Mouse (Mus musculus): ENCODE results near the gene Hacd1. TPM values are rescaled to one million over a fixed set of nuclear protein-coding genes. Genes with fewer than 3 reads are reported as not detected.
"Not testable (repeated sequence)": the region's sequence is repeated elsewhere in the genome, so short reads cannot be mapped to it uniquely, and the experiment has no call there.

The Hacd1 gene
- 34.3 and 39.8 TPM in 2 replicates for polyA plus RNA-seq (2014; fragmentation: Nextera tagmentation; extraction: Ambion mirVana)

DNA sequence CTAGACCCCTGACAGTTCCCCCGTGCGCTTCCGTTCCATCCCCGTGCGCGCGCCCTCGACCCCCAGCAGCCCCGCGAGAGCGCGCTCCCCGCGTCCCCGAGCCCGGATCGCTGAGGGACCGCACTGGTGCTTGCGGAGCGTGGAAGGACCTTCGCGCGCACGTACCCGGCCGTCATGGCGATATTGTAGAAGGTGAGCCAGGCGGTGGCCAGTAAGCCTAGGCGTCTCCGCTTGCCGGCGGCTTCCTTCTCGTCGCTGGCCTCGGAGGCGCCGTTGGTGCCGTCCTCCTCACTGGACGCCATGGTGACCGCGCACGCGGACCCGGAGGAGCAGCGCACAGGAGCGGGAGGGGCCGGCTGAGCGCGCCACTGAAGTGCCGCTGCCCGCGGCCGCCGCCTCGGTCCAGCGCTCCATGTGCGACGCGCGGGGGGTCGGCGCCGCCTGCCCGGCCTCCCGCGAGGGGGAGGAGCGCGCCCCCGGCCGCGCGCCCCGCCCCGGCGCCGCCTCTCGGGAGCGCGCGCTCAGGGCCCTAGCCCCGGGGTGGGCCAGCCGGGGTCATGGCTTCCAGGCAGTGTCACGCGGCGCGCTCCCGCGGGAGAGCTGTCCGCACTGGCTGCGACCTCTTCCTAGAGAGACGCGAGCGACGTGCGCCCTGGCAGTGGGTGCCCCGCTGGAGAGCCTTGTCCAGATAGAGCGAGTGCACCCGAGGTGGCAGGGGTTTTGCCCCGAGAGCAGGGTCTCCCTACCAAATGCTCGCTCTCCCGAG lies at the start of gene Hacd1:
Gene Hacd1 (minus strand): TSS at position 570 of the 766 bp plus-strand sequence.
- Histone ChIP-seq H3K4me2 (ENCODE audit: low read depth, low read length, severe bottlenecking) (peak within 1 kb of the TSS; percentile 80), H3K27me3 (ENCODE audit: control insufficient read depth, insufficient read depth, low read length) (no peaks in the 10 kb centered on the region), H3K27ac (ENCODE audit: low read depth, low read length) (peak within 1 kb of the TSS; percentile 54), H3K4me1 (replicated peaks; ENCODE audit: control insufficient read depth, insufficient read depth, low read length) (0 out of 2 replicates have a peak, but pooled peaks cover 2% of the 10 kb centered on the region), H3K9me3 (ENCODE audit: control insufficient read depth, low read length) (no peaks in the 10 kb centered on the region), H3K9ac (ENCODE audit: low read length) (peak within 1 kb of the TSS; percentile 67), H3K36me3 (ENCODE audit: control insufficient read depth, insufficient read depth, low read length) (no peaks in the 10 kb centered on the region), H3K4me3 (ENCODE audit: low read depth, low read length) (peak within 1 kb of the TSS; percentile 64)
- ATAC-seq (replicated peaks; ENCODE audit: low FRiP score) (peak; percentile 89), DNase-seq (ENCODE audit: low spot score) (peak; percentile 84)
- WGBS = under 1% methylated on average over 55 of the region's 101 CpGs

DNA sequence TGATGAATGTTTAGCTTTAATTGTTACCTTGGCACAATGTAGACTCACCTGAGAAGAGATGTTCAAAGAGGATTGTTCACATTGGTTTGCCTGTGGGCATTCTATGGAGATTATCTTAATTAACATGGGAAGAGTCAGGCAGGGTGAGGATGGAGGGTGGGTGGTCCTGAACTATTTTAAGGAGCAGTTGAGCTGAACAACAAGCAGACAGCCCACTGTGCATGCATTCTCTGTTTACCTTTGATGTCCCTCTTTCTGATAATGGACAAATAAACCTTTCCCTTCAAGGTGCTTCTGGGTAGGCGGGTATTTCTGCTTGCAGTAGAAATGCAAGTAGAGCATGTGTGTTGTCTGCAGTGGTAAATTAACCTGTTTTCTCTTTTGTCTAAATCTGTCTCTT lies 48.0 kb upstream of the Hacd1 start:
- ATAC-seq (replicated peaks; ENCODE audit: low FRiP score) (no peak; the same call in 1 of the 2 replicates), DNase-seq (ENCODE audit: low spot score) (no peak)
- no peak overlapping the region for H3K4me2 ChIP-seq (ENCODE audit: low read depth, low read length, severe bottlenecking)
- no peak overlapping the region for H3K9ac ChIP-seq (ENCODE audit: low read length)
- no peaks in the 10 kb centered on the region for H3K36me3 ChIP-seq (ENCODE audit: control insufficient read depth, insufficient read depth, low read length)
- H3K27ac ChIP-seq (ENCODE audit: low read depth, low read length) = no peak overlapping the region
- H3K9me3 ChIP-seq (ENCODE audit: control insufficient read depth, low read length) = no peaks in the 10 kb centered on the region
- no peaks in the 10 kb centered on the region for H3K27me3 ChIP-seq (ENCODE audit: control insufficient read depth, insufficient read depth, low read length)
- no peaks in the 10 kb centered on the region for H3K4me1 ChIP-seq (replicated peaks; ENCODE audit: control insufficient read depth, insufficient read depth, low read length)
- H3K4me3 ChIP-seq (ENCODE audit: low read depth, low read length) = no peak overlapping the region
- 85% methylated on average over 1 of the region's 1 CpGs for WGBS

DNA sequence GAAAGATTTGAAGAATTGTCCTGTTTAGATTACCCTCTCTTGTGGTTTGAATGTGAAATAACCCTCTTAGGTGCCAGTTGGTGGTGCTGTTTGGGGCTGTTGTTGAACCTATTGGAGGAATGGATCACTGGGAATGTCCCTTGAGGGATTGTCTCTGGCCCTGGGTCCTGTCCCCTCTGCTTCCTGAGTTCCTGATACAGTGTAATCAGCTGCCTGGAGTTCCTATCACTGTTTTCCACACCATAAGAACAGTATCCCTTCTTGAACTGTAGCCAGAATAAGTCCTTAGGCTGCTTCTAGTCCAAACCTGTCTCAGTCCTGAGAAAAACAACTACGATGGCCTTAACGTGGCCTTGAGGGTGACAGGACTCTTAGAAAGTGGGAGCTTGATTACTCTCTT lies 46.7 kb upstream of the Hacd1 start:
- no peak for DNase-seq (ENCODE audit: low spot score)
- Histone ChIP-seq H3K9ac (ENCODE audit: low read length) (no peak overlapping the region), H3K27ac (ENCODE audit: low read depth, low read length) (no peak overlapping the region), H3K9me3 (ENCODE audit: control insufficient read depth, low read length) (no peaks in the 10 kb centered on the region), H3K4me2 (ENCODE audit: low read depth, low read length, severe bottlenecking) (no peak overlapping the region), H3K36me3 (ENCODE audit: control insufficient read depth, insufficient read depth, low read length) (no peaks in the 10 kb centered on the region), H3K4me1 (replicated peaks; ENCODE audit: control insufficient read depth, insufficient read depth, low read length) (no peaks in the 10 kb centered on the region), H3K4me3 (ENCODE audit: low read depth, low read length) (no peak overlapping the region), H3K27me3 (ENCODE audit: control insufficient read depth, insufficient read depth, low read length) (no peaks in the 10 kb centered on the region)
- ATAC-seq (replicated peaks; ENCODE audit: low FRiP score) = no peak
- WGBS = 95% methylated on average over 2 of the region's 2 CpGs

DNA sequence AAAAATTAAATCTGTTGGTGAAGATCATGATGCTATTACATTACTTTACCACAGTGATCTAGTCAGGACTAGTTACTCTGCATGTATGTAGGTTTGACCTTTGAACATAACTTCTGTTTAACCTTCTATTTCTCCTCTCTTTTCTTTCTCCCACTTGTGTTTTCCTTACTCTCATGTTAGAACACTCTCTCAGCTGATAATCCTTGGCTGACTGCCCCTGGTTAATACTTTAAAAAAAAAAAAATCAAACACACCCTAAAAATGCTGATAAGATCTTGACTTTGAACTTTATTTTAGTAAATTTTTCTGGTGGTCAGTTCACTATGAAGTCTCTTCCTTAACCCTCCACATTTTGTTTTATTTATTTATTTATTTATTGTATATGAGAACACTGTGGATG lies 44.6 kb upstream of the Hacd1 start:
- Histone ChIP-seq H3K4me2 (ENCODE audit: low read depth, low read length, severe bottlenecking) (no peak overlapping the region), H3K27ac (ENCODE audit: low read depth, low read length) (no peak overlapping the region), H3K36me3 (ENCODE audit: control insufficient read depth, insufficient read depth, low read length) (no peaks in the 10 kb centered on the region), H3K4me1 (replicated peaks; ENCODE audit: control insufficient read depth, insufficient read depth, low read length) (no peaks in the 10 kb centered on the region), H3K4me3 (ENCODE audit: low read depth, low read length) (no peak overlapping the region), H3K9ac (ENCODE audit: low read length) (no peak overlapping the region), H3K9me3 (ENCODE audit: control insufficient read depth, low read length) (no peaks in the 10 kb centered on the region), H3K27me3 (ENCODE audit: control insufficient read depth, insufficient read depth, low read length) (no peaks in the 10 kb centered on the region)
- no peak for ATAC-seq (replicated peaks; ENCODE audit: low FRiP score)
- DNase-seq (ENCODE audit: low spot score) = no peak

DNA sequence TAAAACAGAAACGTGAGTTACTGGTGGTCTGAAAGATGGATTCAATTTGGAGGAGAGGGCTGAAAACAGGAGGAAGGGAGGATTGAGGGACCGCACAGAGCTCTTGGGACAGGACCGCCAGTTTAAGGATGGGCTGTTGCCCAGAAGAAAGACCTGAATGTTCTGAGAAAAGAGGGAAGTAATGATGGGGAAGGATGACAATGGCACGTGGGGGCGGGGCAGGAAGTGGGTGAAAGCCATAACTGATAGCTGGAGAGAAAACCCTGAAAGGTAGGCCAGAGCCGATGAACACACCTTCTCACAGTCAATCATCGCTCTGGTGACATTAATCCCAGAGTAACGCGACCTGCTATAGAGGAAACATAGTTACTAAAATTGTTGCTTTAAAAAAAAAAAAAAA lies 22.6 kb upstream of the Hacd1 start:
- not testable (repeated sequence) for ATAC-seq (replicated peaks; ENCODE audit: low FRiP score); DNase-seq (ENCODE audit: low spot score); H3K4me1 ChIP-seq (replicated peaks; ENCODE audit: control insufficient read depth, insufficient read depth, low read length); H3K27me3 ChIP-seq (ENCODE audit: control insufficient read depth, insufficient read depth, low read length); H3K9ac ChIP-seq (ENCODE audit: low read length); H3K27ac ChIP-seq (ENCODE audit: low read depth, low read length); H3K36me3 ChIP-seq (ENCODE audit: control insufficient read depth, insufficient read depth, low read length); H3K4me2 ChIP-seq (ENCODE audit: low read depth, low read length, severe bottlenecking); H3K4me3 ChIP-seq (ENCODE audit: low read depth, low read length); H3K9me3 ChIP-seq (ENCODE audit: control insufficient read depth, low read length)
- 93% methylated on average over 7 of the region's 9 CpGs for WGBS

DNA sequence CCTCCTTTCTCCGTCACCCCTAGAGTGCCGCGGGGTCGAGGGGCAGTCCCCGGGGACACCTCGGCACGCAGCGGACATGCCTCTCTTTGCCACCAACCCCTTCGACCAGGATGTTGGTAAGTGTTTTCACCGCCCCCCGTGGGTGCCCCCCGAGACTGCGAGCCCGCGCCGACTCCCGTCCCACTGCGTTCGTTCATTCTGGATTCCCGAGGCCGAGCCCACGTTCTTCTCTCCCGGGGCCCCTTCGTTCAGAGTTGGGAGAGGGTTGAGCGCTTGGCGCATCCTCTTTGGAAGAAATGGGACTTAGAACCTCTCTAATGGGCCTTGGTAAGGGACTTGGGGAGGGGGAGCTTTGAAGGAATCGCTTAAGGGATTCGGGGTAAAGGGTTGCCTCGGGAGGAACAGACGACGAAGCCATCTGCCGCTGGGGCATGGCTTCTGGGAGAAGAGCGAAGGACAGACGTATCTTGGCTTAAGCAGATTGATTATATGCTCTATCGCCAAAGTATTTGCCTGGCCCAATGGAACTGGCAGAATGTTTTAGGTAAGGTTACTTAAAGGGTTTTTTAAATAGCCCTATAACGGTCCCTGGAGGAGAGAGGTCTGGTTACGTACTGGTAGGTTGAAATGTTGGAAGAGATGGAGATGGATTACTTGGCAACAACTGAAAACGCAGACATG lies 18.4 kb upstream of the Hacd1 start:
- ATAC-seq (replicated peaks; ENCODE audit: low FRiP score) (no peak; the same call in 1 of the 2 replicates), DNase-seq (ENCODE audit: low spot score) (no peak)
- Histone ChIP-seq H3K27me3 (ENCODE audit: control insufficient read depth, insufficient read depth, low read length) (no peaks in the 10 kb centered on the region), H3K27ac (ENCODE audit: low read depth, low read length) (peak overlapping the region; percentile 82), H3K4me3 (ENCODE audit: low read depth, low read length) (peak overlapping the region; percentile 84), H3K36me3 (ENCODE audit: control insufficient read depth, insufficient read depth, low read length) (no peaks in the 10 kb centered on the region), H3K9ac (ENCODE audit: low read length) (peak overlapping the region; percentile 80), H3K4me1 (replicated peaks; ENCODE audit: control insufficient read depth, insufficient read depth, low read length) (no peaks in the 10 kb centered on the region), H3K9me3 (ENCODE audit: control insufficient read depth, low read length) (no peaks in the 10 kb centered on the region), H3K4me2 (ENCODE audit: low read depth, low read length, severe bottlenecking) (peak overlapping the region; percentile 78)
- under 1% methylated on average over 38 of the region's 38 CpGs for WGBS

DNA sequence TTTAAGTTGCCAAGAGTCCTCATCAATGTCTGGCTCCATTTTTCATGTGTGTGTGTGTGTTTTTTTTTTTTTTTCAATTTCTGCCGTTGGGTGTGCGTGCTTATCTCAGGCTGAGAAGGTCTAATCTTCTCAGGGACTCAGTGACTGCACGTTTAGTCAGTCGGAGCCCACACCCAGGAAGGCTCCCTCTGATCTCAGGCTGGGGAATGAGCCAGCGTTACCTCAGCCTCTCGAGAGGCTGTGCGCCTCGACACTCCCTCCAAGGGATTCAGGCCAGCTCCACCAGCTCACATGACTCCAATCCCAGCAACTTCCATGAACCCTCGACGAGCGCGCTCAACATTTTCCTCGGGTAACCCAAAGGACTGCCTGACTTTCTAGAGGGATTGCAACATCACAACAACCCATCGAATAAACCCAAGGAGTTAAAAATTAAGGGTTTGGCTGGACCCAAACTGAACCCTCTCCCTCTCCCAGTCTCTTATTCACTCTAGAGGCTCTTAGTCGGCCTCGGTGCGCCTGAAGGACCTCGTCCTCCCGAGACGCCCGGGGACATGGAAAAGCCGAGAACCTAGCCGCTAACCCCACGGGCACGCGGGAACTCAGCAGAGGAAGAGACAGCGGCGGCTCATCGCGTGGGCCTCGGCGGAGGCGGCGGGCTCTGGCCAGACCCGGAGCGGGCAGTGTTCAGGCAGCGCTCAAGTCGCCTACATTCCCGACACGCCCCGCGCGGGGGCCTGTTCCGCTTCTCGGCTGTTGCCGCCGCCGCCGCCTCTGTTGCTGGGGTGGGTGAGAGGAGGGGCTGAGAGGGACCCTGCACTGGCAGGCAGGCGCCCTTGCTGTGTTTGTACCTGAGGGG lies 17.7 kb upstream of the Hacd1 start, which contains the start of gene Stam:
Gene Stam (plus strand): TSS at position 737 of the 859 bp plus-strand sequence.
- H3K27ac ChIP-seq (ENCODE audit: low read depth, low read length) = peak within 1 kb of the TSS; percentile 82
- WGBS = 0% methylated on average over 44 of the region's 50 CpGs
- H3K4me3 ChIP-seq (ENCODE audit: low read depth, low read length) = peak within 1 kb of the TSS; percentile 84
- H3K9me3 ChIP-seq (ENCODE audit: control insufficient read depth, low read length) = no peaks in the 10 kb centered on the region
- H3K4me2 ChIP-seq (ENCODE audit: low read depth, low read length, severe bottlenecking) = peak within 1 kb of the TSS; percentile 78
- no peaks in the 10 kb centered on the region for H3K27me3 ChIP-seq (ENCODE audit: control insufficient read depth, insufficient read depth, low read length)
- peak within 1 kb of the TSS; percentile 80 for H3K9ac ChIP-seq (ENCODE audit: low read length)
- ATAC-seq (replicated peaks; ENCODE audit: low FRiP score) (peak; percentile 98), DNase-seq (ENCODE audit: low spot score) (peak; percentile 96)
- no peaks in the 10 kb centered on the region for H3K4me1 ChIP-seq (replicated peaks; ENCODE audit: control insufficient read depth, insufficient read depth, low read length)
- no peaks in the 10 kb centered on the region for H3K36me3 ChIP-seq (ENCODE audit: control insufficient read depth, insufficient read depth, low read length)

DNA sequence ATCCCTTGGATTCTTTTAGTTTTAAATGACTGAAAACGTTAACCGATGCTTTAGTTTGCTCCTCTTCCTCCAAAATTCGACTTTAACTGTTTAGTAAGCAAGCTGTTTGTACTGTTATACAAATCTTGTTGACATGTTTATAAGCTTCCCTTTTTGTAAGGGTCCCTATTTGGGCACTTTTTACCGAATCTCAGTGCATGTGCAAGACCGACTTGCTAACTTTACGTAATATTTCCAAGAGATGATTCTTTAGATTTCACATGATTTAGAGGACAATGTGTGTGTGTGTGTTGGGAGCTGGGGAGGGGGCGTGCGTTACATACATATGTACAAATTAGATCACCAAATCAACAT lies 17.1 kb upstream of the Hacd1 start:
- DNase-seq (ENCODE audit: low spot score) (no peak), ATAC-seq (replicated peaks; ENCODE audit: low FRiP score) (no peak)
- Histone ChIP-seq H3K4me3 (ENCODE audit: low read depth, low read length) (peak overlapping the region; percentile 84), H3K27me3 (ENCODE audit: control insufficient read depth, insufficient read depth, low read length) (no peaks in the 10 kb centered on the region), H3K9me3 (ENCODE audit: control insufficient read depth, low read length) (no peaks in the 10 kb centered on the region), H3K4me1 (replicated peaks; ENCODE audit: control insufficient read depth, insufficient read depth, low read length) (no peaks in the 10 kb centered on the region), H3K9ac (ENCODE audit: low read length) (peak overlapping the region; percentile 80), H3K4me2 (ENCODE audit: low read depth, low read length, severe bottlenecking) (peak overlapping the region; percentile 78), H3K27ac (ENCODE audit: low read depth, low read length) (peak overlapping the region; percentile 82), H3K36me3 (ENCODE audit: control insufficient read depth, insufficient read depth, low read length) (no peaks in the 10 kb centered on the region)
- WGBS = 28% methylated on average over 8 of the region's 8 CpGs
